Mouse (Mus musculus): ENCODE results near the gene Espn.

GRCm38 (mm10) chr4:152079931-152080330, 72.2 kb downstream of the Espn start:
- TF ChIP-seq ZC3H11A (IDR thresholded peaks at IDR 0.05; ENCODE audit: borderline replicate concordance, low read depth, low read length): no peak
- no peak for TF ChIP-seq HCFC1 (IDR thresholded peaks at IDR 0.05; ENCODE audit: borderline replicate concordance, insufficient read depth, low read length)
